Mouse (Mus musculus) thymus, adult 2 months (tissue): ENCODE results near the gene Fam163b.

Experiments used
- CTCF ChIP-seq: fragments of 200-500 bp; IDR thresholded peaks from 2 replicates; pipeline ENCODE4 v1.5.1; 2012; ENCODE audit warnings: mild to moderate bottlenecking, control low read depth, low read length, moderate library complexity, borderline replicate concordance; ENCODE audit not compliant: control insufficient read depth, poor library complexity, insufficient read depth; ENCODE audit errors: extremely low read depth
- POLR2A ChIP-seq: fragments of 200-500 bp; IDR thresholded peaks from 2 replicates; pipeline ENCODE4 v1.6.1; 2012; ENCODE audit warnings: mild to moderate bottlenecking, low read length, control low read depth, moderate library complexity; ENCODE audit not compliant: control insufficient read depth, poor library complexity, insufficient read depth; ENCODE audit errors: extremely low read depth

GRCm38 (mm10) chr2:27149457-27149856, 7.2 kb upstream of the Fam163b start:
- TF ChIP-seq CTCF: no peak
- TF ChIP-seq POLR2A: no peak
